Mouse (Mus musculus) adrenal gland, adult 8-10 months (tissue): ENCODE measurements around the gene Snx13. TPM values are rescaled to one million over a fixed set of nuclear protein-coding genes. Genes with fewer than 3 reads are reported as not detected.

Experiments used
- DNase-seq: peaks from one replicate; pipeline ENCODE4 v3.0.0; 2022
- total RNA-seq, 4 experiments: library from RNA; stranded (reverse); gene quantifications; 2 replicates each; pipeline ENCODE4 v1.2.4; 2022

Gene Snx13
- total RNA-seq: 10 to 100 TPM; 34.7 to 48.5 (median 43.9) TPM

GRCm38 (mm10) chr12:35046999-35047319 is at the start of gene Snx13:
Gene Snx13, plus strand, starts transcription at chr12:35047186.
- peak; percentile 80 for DNase-seq

- no peak for DNase-seq
Measured at GRCm38 (mm10) chr12:34997597-34998182, 49.3 kb upstream of the Snx13 start.

- DNase-seq: no peak
Measured at GRCm38 (mm10) chr12:34998778-34999467, 48.1 kb upstream of the Snx13 start.

DNA sequence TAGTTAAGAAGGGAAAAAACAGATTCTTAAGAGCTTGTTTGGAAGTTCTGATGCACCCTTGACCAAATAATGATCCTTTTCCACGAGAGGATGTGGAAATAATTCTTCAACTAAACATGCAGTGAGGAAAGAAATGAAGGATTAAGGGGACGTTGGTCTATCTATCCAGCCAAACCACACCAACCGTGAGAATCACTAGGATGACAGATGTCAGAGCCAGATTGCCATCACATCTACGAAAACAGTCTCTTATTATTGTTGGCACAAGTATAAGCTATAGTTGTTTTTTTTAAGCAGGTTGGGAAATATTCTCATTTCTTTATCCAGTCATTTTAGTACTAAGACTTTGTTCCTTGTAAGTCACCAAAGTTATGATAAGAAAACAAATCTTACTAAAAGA is 46.7 kb upstream of the Snx13 start:
- DNase-seq: no peak

- no peak for DNase-seq
Measured at GRCm38 (mm10) chr12:35005748-35006147, 41.2 kb upstream of the Snx13 start.

- no peak for DNase-seq
Measured at GRCm38 (mm10) chr12:35007851-35008250, 39.1 kb upstream of the Snx13 start.

GRCm38 (mm10) chr12:35008340-35009137 is 38.4 kb upstream of the Snx13 start:
- DNase-seq: no peak

GRCm38 (mm10) chr12:35011462-35011861 is 35.5 kb upstream of the Snx13 start:
- DNase-seq: no peak

DNA sequence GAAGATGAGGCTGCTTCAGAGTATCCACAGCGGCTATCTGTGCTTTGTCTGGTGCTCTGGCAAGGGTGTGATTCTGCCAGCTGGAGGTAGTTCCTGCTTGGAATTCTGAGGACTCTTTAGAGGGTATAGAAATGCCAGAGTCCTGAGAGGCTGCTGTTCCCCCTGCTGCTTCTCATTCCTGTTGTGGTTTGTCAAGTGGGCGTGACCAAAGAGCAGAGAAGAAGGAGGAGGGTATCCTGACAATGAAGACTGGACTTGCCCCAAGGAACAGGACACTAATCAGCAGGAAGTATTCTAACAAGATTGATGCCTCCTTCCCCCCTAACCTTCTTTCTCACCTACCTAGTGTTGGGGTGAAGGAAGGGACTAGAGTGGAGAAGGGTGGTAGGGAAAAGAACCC is 33.0 kb upstream of the Snx13 start:
- DNase-seq: no peak

DNA sequence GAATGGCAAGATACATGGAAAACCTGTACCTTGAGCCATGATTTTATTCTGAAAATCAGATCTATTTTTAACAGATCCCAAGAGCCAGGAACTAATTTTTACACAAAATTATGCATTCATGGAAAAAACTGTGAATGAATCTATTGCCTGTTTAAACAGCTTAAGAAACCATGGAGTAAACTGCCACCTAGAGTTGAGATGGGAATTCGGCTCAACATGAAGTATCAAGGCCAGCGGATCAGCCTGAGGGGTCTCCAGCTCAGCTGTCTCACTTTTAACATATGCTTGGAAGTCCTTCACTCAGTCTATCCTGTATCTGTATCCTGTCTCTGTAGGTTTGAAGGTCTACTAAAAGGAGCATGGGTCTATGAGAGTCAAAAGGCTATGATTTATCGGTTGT is 30.9 kb upstream of the Snx13 start:
- no peak for DNase-seq

GRCm38 (mm10) chr12:35016481-35017250 is 30.3 kb upstream of the Snx13 start:
- no peak for DNase-seq

- DNase-seq: no peak
Measured at GRCm38 (mm10) chr12:35018679-35019237, 28.2 kb upstream of the Snx13 start.

DNA sequence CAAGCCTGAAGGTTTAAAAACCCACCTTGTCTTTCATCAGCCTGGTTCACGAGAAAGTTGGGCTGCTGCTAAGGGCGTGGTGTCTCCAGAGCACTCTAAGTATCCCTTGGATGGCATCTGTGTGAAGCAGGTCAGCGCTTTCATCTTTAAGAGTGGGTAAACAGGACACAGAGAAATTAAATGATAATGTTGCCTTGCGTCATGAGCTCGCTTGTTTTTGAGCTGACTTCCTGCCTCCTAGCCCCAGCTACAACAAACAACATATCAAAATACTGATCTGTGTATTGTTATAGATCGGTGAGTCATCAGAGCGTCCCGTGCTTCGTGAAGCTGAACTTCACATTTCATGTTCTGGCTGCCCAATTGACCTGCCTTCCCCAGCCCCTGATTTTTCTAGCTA is 25.7 kb upstream of the Snx13 start:
- no peak for DNase-seq

DNA sequence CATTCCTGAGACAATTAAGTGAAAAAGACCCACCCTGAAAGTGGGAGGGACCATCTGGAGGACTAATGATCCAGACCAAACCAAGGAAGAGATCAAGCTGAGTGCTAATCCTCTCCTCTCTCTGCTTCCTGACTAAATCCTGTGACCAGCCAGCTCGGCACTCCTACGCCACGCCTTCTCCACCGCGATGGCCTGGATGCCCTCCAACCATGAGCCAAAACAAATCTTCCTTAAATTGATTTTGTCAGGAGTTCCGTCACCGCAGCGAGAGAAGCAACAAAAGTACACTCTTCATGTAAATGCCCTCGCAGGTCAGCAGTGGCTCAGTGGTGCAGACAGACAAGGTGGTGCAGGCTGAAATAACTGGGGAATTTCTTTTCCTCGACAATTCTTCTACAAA is 24.9 kb upstream of the Snx13 start:
- no peak for DNase-seq

- DNase-seq: no peak
Measured at GRCm38 (mm10) chr12:35025916-35026432, 21.0 kb upstream of the Snx13 start.

DNA sequence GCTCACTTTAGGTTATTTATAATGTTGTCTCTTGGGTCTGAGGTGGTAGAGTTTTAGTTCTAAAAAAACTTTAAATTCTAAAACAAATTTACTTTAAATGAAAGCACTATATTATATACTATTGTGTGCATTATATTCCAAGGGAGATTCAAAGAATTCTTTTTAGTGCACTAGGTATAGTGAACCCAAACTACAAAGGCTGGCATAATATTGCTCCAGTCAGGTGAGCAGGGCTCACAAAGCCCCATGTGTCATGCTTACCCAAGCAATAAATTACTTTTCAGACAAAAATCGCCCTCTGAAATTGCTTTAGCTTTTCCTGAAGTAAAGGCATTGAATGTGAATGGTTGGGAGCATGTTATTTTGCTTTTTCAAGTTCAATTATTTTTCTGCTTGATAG is 19.5 kb upstream of the Snx13 start:
- DNase-seq: no peak

GRCm38 (mm10) chr12:35038668-35039570 is 8.1 kb upstream of the Snx13 start:
- no peak for DNase-seq

- DNase-seq: no peak
Measured at GRCm38 (mm10) chr12:35039571-35039936, 7.4 kb upstream of the Snx13 start.

- DNase-seq: no peak
Measured at GRCm38 (mm10) chr12:35041964-35042363, 5.0 kb upstream of the Snx13 start.

DNA sequence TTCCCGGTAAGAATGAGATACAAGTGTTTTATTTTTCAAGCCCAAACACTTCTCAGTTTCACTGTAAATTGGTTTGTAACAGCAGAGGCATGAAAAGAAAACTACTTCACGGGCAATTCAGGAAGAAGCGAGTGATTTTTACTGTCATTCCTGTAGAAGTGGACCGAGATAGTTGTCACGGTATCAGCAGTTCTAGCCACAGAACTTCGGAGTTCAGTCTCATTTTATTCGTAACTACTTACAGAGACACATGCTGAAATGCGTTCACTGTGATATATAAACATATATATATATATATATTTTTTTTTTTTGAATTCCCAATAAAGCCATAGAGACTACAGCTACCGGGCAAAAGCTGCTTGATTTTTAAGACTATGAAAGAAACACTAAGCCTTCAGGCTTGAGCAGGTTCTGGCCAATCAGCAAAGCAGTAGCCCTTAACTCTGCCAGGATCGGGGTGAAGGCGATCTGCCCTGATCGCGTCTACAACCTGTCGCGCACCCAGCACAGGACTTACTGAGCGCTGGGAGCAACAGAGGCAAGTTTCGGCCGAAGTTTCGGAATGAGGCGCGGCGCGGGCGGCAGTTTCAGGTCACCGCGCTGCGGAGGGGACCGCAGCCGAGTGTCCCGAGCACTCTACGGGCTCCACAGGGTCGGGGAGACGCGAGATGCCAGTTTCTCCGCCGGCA is 532 bp upstream of the Snx13 start:
- no peak for DNase-seq
